Mouse (Mus musculus) spleen, adult 2 months (tissue): Measurements from ENCODE around the gene Rbm42. TPM values are rescaled to one million over a fixed set of nuclear protein-coding genes. Genes with fewer than 3 reads are reported as not detected.

ENCODE experiments used
- DNase-seq, 2 experiments: peaks; one replicate each; pipeline versions ENCODE4 v3.0.0 to v3.0.0-alpha.2; 2012 to 2021; ENCODE audit warnings: low spot score in 2 of 2, low read depth in 1 of 2
- H3K27ac ChIP-seq: fragments of 200-500 bp; 2 replicates; pipeline ENCODE4 v1.5.1; 2012; ENCODE audit warnings: low read length, inconsistent platforms; ENCODE audit not compliant: insufficient read depth
- H3K27me3 ChIP-seq: fragments of 200-500 bp; 2 replicates; pipeline ENCODE4 v1.6.1; 2012; ENCODE audit warnings: mild to moderate bottlenecking, moderate library complexity, low read length, inconsistent platforms; ENCODE audit not compliant: control insufficient read depth, insufficient read depth
- H3K36me3 ChIP-seq: fragments of 200-500 bp; 2 replicates; pipeline ENCODE4 v1.6.1; 2012; ENCODE audit warnings: mild to moderate bottlenecking, low read length, inconsistent platforms; ENCODE audit not compliant: control insufficient read depth, insufficient read depth
- H3K4me1 ChIP-seq: fragments of 200-500 bp; 2 replicates; pipeline ENCODE4 v1.6.1; 2011; ENCODE audit warnings: inconsistent platforms; ENCODE audit not compliant: control insufficient read depth, insufficient read depth, insufficient read length
- H3K4me3 ChIP-seq: fragments of 200-500 bp; 2 replicates; pipeline ENCODE4 v1.5.1; 2011; ENCODE audit warnings: mild to moderate bottlenecking, inconsistent platforms; ENCODE audit not compliant: insufficient read depth, insufficient read length; ENCODE audit errors: extremely low read depth
- CTCF ChIP-seq: fragments of 200-500 bp; IDR thresholded peaks from 2 replicates; pipeline ENCODE4 v1.5.1; 2011; ENCODE audit warnings: mild to moderate bottlenecking, inconsistent platforms; ENCODE audit not compliant: insufficient read depth, insufficient read length, insufficient replicate concordance; ENCODE audit errors: extremely low read depth
- POLR2A ChIP-seq: fragments of 200-500 bp; IDR thresholded peaks from 2 replicates; pipeline ENCODE4 v1.6.1; 2011; ENCODE audit warnings: low read depth, low read length, inconsistent platforms
- WGBS: fragments of 180-500 bp; shearing (Covaris S2); methylation state at CpG from one replicate; pipeline ENCODE4 v1.1.7; 2018; 5-methylcytosine and 5-hydroxymethylcytosine counted together
- polyA plus RNA-seq: library from polyadenylated mRNA; depleted of rRNA; stranded (reverse); fragments of >200 nt; gene quantifications from 2 replicates; pipeline ENCODE4 v1.2.3, GENCODE M21; 2012

The Rbm42 gene
- polyA plus RNA-seq, 1 experiment = 56.5 TPM

GRCm38 (mm10) chr7:30599933-30600353 is 50.2 kb downstream of the Rbm42 start:
- 4% methylated on average over 16 of the region's 16 CpGs for WGBS

GRCm38 (mm10) chr7:30598786-30599185 is 51.3 kb downstream of the Rbm42 start, which contains the start of gene Zbtb32:
Gene Zbtb32 (minus strand): TSS chr7:30598909.
- Histone ChIP-seq H3K27ac (no peak within 1 kb of the TSS), H3K36me3 (no peaks in the 10 kb centered on the region), H3K4me3 (no peak within 1 kb of the TSS), H3K27me3 (no peaks in the 10 kb centered on the region), H3K4me1 (peaks cover 6% of the 10 kb centered on the region; the same call in 1 of the 2 replicates)
- WGBS = 93% methylated on average over 12 of the region's 12 CpGs
- TF ChIP-seq POLR2A = no peak
- no peak for TF ChIP-seq CTCF
- no peak for DNase-seq

More at GRCm38 (mm10) chr7:30599933-30600353, 50.2 kb downstream of the Rbm42 start:
- H3K27ac ChIP-seq = no peak overlapping the region
- no peaks in the 10 kb centered on the region for H3K4me1 ChIP-seq
- H3K4me3 ChIP-seq = no peak overlapping the region
- H3K27me3 ChIP-seq = no peaks in the 10 kb centered on the region
- no peak for TF ChIP-seq POLR2A
- no peak for TF ChIP-seq CTCF
- DNase-seq = peak in 1 of 2 experiments; percentile 48
- no peaks in the 10 kb centered on the region for H3K36me3 ChIP-seq

- no peaks in the 10 kb centered on the region for H3K36me3 ChIP-seq
- no peak for DNase-seq
- H3K27me3 ChIP-seq = no peaks in the 10 kb centered on the region
- no peak overlapping the region for H3K4me3 ChIP-seq
- WGBS = 81% methylated on average over 5 of the region's 5 CpGs
- peaks cover 10% of the 10 kb centered on the region; the same call in 1 of the 2 replicates for H3K4me1 ChIP-seq
- no peak overlapping the region for H3K27ac ChIP-seq
- TF ChIP-seq POLR2A (no peak), CTCF (no peak)
Measured at GRCm38 (mm10) chr7:30596811-30597210, 53.3 kb downstream of the Rbm42 start.

- no peaks in the 10 kb centered on the region for H3K27me3 ChIP-seq
- no peak for DNase-seq
- no peaks in the 10 kb centered on the region for H3K36me3 ChIP-seq
- TF ChIP-seq POLR2A (no peak), CTCF (no peak)
- WGBS = 81% methylated on average over 5 of the region's 5 CpGs
- H3K4me3 ChIP-seq = no peak overlapping the region
- peaks cover 10% of the 10 kb centered on the region; the same call in 1 of the 2 replicates for H3K4me1 ChIP-seq
- H3K27ac ChIP-seq = no peak overlapping the region
Measured at GRCm38 (mm10) chr7:30596093-30596492, 54.0 kb downstream of the Rbm42 start.

GRCm38 (mm10) chr7:30594510-30595024 is 55.5 kb downstream of the Rbm42 start:
- 45% methylated on average over 4 of the region's 4 CpGs for WGBS
- TF ChIP-seq CTCF = no peak
- no peak for TF ChIP-seq POLR2A

GRCm38 (mm10) chr7:30593579-30594509 is 56.3 kb downstream of the Rbm42 start:
- Histone ChIP-seq H3K27ac (peak overlapping the region; percentile 80), H3K27me3 (no peaks in the 10 kb centered on the region), H3K4me3 (no peak overlapping the region), H3K36me3 (no peaks in the 10 kb centered on the region), H3K4me1 (peaks cover 15% of the 10 kb centered on the region)
- DNase-seq = no peak
- 62% methylated on average over 10 of the region's 10 CpGs for WGBS
- no peak for TF ChIP-seq CTCF
- no peak for TF ChIP-seq POLR2A

More at GRCm38 (mm10) chr7:30594510-30595024, 55.5 kb downstream of the Rbm42 start:
- Histone ChIP-seq H3K36me3 (no peaks in the 10 kb centered on the region), H3K27ac (peak overlapping the region; percentile 57), H3K4me1 (peaks cover 14% of the 10 kb centered on the region), H3K4me3 (no peak overlapping the region), H3K27me3 (no peaks in the 10 kb centered on the region)
- DNase-seq = no peak
